Mouse (Mus musculus) forebrain, embryonic 13.5 days (tissue): ENCODE measurements around the gene Abcb4. TPM values are rescaled to one million over a fixed set of nuclear protein-coding genes. Genes with fewer than 3 reads are reported as not detected.
"Not testable (repeated sequence)": the region's sequence is repeated elsewhere in the genome, so short reads cannot be mapped to it uniquely, and the experiment has no call there.

Source experiments
- ATAC-seq: fragments of 200-750 bp; cut with Nextera tagmentation; 2 replicates; pipeline ENCODE4 v1.8.0; 2017
- H3K27ac ChIP-seq: fragments of 300-500 bp; sonication (generic); 2 replicates; pipeline ENCODE4 v1.5.1; 2015; ENCODE audit warnings: inconsistent platforms, mild to moderate bottlenecking, moderate library complexity
- H3K27me3 ChIP-seq: fragments of 300-500 bp; sonication (generic); 2 replicates; pipeline ENCODE4 v1.6.1; 2015; ENCODE audit warnings: mild to moderate bottlenecking, inconsistent platforms
- H3K36me3 ChIP-seq: fragments of 300-500 bp; sonication (generic); 2 replicates; pipeline ENCODE4 v1.6.1; 2015; ENCODE audit warnings: mild to moderate bottlenecking, inconsistent platforms; ENCODE audit not compliant: poor library complexity, severe bottlenecking
- H3K4me1 ChIP-seq: fragments of 300-500 bp; sonication (generic); 2 replicates; pipeline ENCODE4 v1.6.1; 2015; ENCODE audit warnings: inconsistent platforms
- H3K4me2 ChIP-seq: fragments of 300-500 bp; sonication (generic); 2 replicates; pipeline ENCODE4 v1.6.1; 2015; ENCODE audit warnings: inconsistent platforms, mild to moderate bottlenecking, moderate library complexity
- H3K4me3 ChIP-seq: fragments of 300-500 bp; sonication (generic); 2 replicates; pipeline ENCODE4 v1.5.1; 2015; ENCODE audit warnings: mild to moderate bottlenecking, inconsistent platforms
- H3K9ac ChIP-seq: fragments of 300-500 bp; sonication (generic); 2 replicates; pipeline ENCODE4 v1.6.1; 2015; ENCODE audit warnings: mild to moderate bottlenecking, inconsistent platforms
- H3K9me3 ChIP-seq: fragments of 300-500 bp; sonication (generic); replicated peaks from 2 replicates; pipeline ENCODE4 v1.6.1; 2016; ENCODE audit warnings: inconsistent platforms
- WGBS: fragments of 180-500 bp; shearing (Covaris S2); methylation state at CpG from one replicate; pipeline ENCODE4 v1.1.7; 2015; 5-methylcytosine and 5-hydroxymethylcytosine counted together
- polyA plus RNA-seq: library from polyadenylated mRNA; unstranded; fragments of >200 nt; fragmentation: Nextera tagmentation; extraction: Ambion mirVana; gene quantifications from 2 replicates; pipeline ENCODE4 v1.2.1, GENCODE M21; 2015

Abcb4 gene
- polyA plus RNA-seq, 1 experiment from 2014 or later: 0.45 TPM

GRCm38 (mm10) chr5:8987925-8988324, 94.4 kb downstream of the Abcb4 start:
- Histone ChIP-seq H3K36me3 (peaks cover 39% of the 10 kb centered on the region), H3K27me3 (no peaks in the 10 kb centered on the region), H3K4me3 (no peak overlapping the region), H3K4me2 (no peak overlapping the region), H3K9ac (no peak overlapping the region), H3K9me3 (no peaks in the 10 kb centered on the region), H3K4me1 (no peaks in the 10 kb centered on the region), H3K27ac (no peak overlapping the region)
- WGBS: 91% methylated on average over 5 of the region's 5 CpGs
- no peak for ATAC-seq

- Histone ChIP-seq H3K36me3 (peaks cover 32% of the 10 kb centered on the region), H3K4me3 (no peak overlapping the region), H3K27ac (no peak overlapping the region), H3K9me3 (no peaks in the 10 kb centered on the region), H3K27me3 (no peaks in the 10 kb centered on the region), H3K4me1 (peaks cover 3% of the 10 kb centered on the region; the same call in 1 of the 2 replicates), H3K9ac (no peak overlapping the region), H3K4me2 (no peak overlapping the region)
- WGBS: 87% methylated on average over 13 of the region's 13 CpGs
- no peak for ATAC-seq
Measured at GRCm38 (mm10) chr5:8990526-8990925, 97.0 kb downstream of the Abcb4 start.

- Histone ChIP-seq H3K9ac (no peak overlapping the region), H3K4me3 (no peak overlapping the region)
- no peak for ATAC-seq
Measured at GRCm38 (mm10) chr5:8991626-8992025, 98.1 kb downstream of the Abcb4 start.

GRCm38 (mm10) chr5:8995966-8996685, 102.6 kb downstream of the Abcb4 start:
- H3K27ac ChIP-seq: no peak overlapping the region
- peak overlapping the region; percentile 81 for H3K9ac ChIP-seq
- no peaks in the 10 kb centered on the region for H3K27me3 ChIP-seq
- H3K4me1 ChIP-seq: peaks cover 21% of the 10 kb centered on the region
- peak overlapping the region; percentile 79 for H3K4me2 ChIP-seq
- no peak for ATAC-seq
- H3K36me3 ChIP-seq: peaks cover 11% of the 10 kb centered on the region
- WGBS: 13% methylated on average over 13 of the region's 13 CpGs
- H3K9me3 ChIP-seq: no peaks in the 10 kb centered on the region
- peak overlapping the region; percentile 73 for H3K4me3 ChIP-seq

More at GRCm38 (mm10) chr5:8991626-8992025, 98.1 kb downstream of the Abcb4 start:
- Histone ChIP-seq H3K4me1 (peaks cover 14% of the 10 kb centered on the region), H3K36me3 (peaks cover 25% of the 10 kb centered on the region), H3K27me3 (no peaks in the 10 kb centered on the region), H3K4me2 (no peak overlapping the region), H3K27ac (no peak overlapping the region), H3K9me3 (no peaks in the 10 kb centered on the region)
- 92% methylated on average over 16 of the region's 16 CpGs for WGBS

GRCm38 (mm10) chr5:8996686-8997512, 103.4 kb downstream of the Abcb4 start, which contains the start of gene Crot:
Crot (minus strand) TSS chr5:8997324.
- WGBS: under 1% methylated on average over 51 of the region's 57 CpGs
- peak; percentile 99 for ATAC-seq
- H3K27me3 ChIP-seq: no peaks in the 10 kb centered on the region
- peak within 1 kb of the TSS; percentile 81 for H3K9ac ChIP-seq
- H3K4me1 ChIP-seq: peaks cover 21% of the 10 kb centered on the region
- H3K4me2 ChIP-seq: peak within 1 kb of the TSS; percentile 79
- H3K36me3 ChIP-seq: peaks cover 3% of the 10 kb centered on the region; the same call in 1 of the 2 replicates
- H3K9me3 ChIP-seq: no peaks in the 10 kb centered on the region
- peak within 1 kb of the TSS; percentile 89 for H3K27ac ChIP-seq
- peak within 1 kb of the TSS; percentile 73 for H3K4me3 ChIP-seq

- H3K36me3 ChIP-seq: 0 out of 2 replicates have a peak, but pooled peaks cover under 1% of the 10 kb centered on the region
- ATAC-seq: no peak
- peaks cover 21% of the 10 kb centered on the region for H3K4me1 ChIP-seq
- H3K9ac ChIP-seq: peak overlapping the region; percentile 81
- peak overlapping the region; percentile 89 for H3K27ac ChIP-seq
- H3K4me3 ChIP-seq: peak overlapping the region; percentile 73
- no peaks in the 10 kb centered on the region for H3K27me3 ChIP-seq
- H3K4me2 ChIP-seq: peak overlapping the region; percentile 79
- no peaks in the 10 kb centered on the region for H3K9me3 ChIP-seq
- WGBS: 5% methylated on average over 8 of the region's 8 CpGs
Measured at GRCm38 (mm10) chr5:8997513-8997895, 104.0 kb downstream of the Abcb4 start.

- no peak for ATAC-seq
- Histone ChIP-seq H3K4me1 (peaks cover 21% of the 10 kb centered on the region), H3K4me2 (no peak overlapping the region), H3K9me3 (no peaks in the 10 kb centered on the region), H3K27me3 (no peaks in the 10 kb centered on the region), H3K4me3 (no peak overlapping the region), H3K36me3 (no peaks in the 10 kb centered on the region), H3K9ac (no peak overlapping the region), H3K27ac (no peak overlapping the region)
- WGBS: 74% methylated on average over 4 of the region's 4 CpGs
Measured at GRCm38 (mm10) chr5:8999108-8999507, 105.6 kb downstream of the Abcb4 start.

GRCm38 (mm10) chr5:9000006-9000405, 106.5 kb downstream of the Abcb4 start:
- H3K4me3 ChIP-seq, H3K36me3 ChIP-seq, H3K27me3 ChIP-seq, H3K9ac ChIP-seq, ATAC-seq, H3K27ac ChIP-seq, H3K4me2 ChIP-seq, H3K9me3 ChIP-seq: not testable (repeated sequence)
- 16% methylated on average over 7 of the region's 7 CpGs for WGBS
- H3K4me1 ChIP-seq: peaks cover 18% of the 10 kb centered on the region

GRCm38 (mm10) chr5:9006585-9006984, 113.1 kb downstream of the Abcb4 start:
- H3K9ac ChIP-seq, H3K27ac ChIP-seq, ATAC-seq, H3K9me3 ChIP-seq, H3K4me3 ChIP-seq, H3K27me3 ChIP-seq, H3K4me2 ChIP-seq, H3K36me3 ChIP-seq, H3K4me1 ChIP-seq: not testable (repeated sequence)
- 55% methylated on average over 3 of the region's 3 CpGs for WGBS

Other genes starting within 250 kb of the Abcb4 start
- gene Abcb1a, start 233.6 kb upstream of the Abcb4 start, polyA plus RNA-seq: 0.71 and 0.88 TPM in 2 replicates
- 0.77 and 1.3 TPM in 2 replicates for gene Abcb1b, start 95.6 kb upstream of the Abcb4 start, polyA plus RNA-seq
- gene Crot, start 103.6 kb downstream of the Abcb4 start, polyA plus RNA-seq: 23.7 and 23.9 TPM in 2 replicates
- 18.4 and 19.6 TPM in 2 replicates for gene Tmem243, start 207.0 kb downstream of the Abcb4 start, polyA plus RNA-seq